Mouse (Mus musculus) olfactory bulb, adult 2 months (tissue): ENCODE results near the gene Lmtk2. TPM values are rescaled to one million over a fixed set of nuclear protein-coding genes. Genes with fewer than 3 reads are reported as not detected.

Source experiments
- H3K27ac ChIP-seq: fragments of 200-500 bp; 2 replicates; pipeline ENCODE4 v1.5.1; 2012; ENCODE audit warnings: low read depth, low read length; ENCODE audit not compliant: insufficient read depth
- H3K4me1 ChIP-seq: fragments of 200-500 bp; 2 replicates; pipeline ENCODE4 v1.6.1; 2012; ENCODE audit warnings: low read length; ENCODE audit not compliant: control insufficient read depth, insufficient read depth
- H3K4me3 ChIP-seq: fragments of 200-500 bp; 2 replicates; pipeline ENCODE4 v1.5.1; 2012; ENCODE audit warnings: mild to moderate bottlenecking, low read depth, low read length, moderate library complexity; ENCODE audit not compliant: insufficient read depth
- CTCF ChIP-seq: fragments of 200-500 bp; IDR thresholded peaks from 2 replicates; pipeline ENCODE4 v1.5.1; 2012; ENCODE audit warnings: low read depth, mild to moderate bottlenecking, low read length, moderate library complexity; ENCODE audit not compliant: insufficient read depth
- POLR2A ChIP-seq: fragments of 200-500 bp; IDR thresholded peaks from 2 replicates; pipeline ENCODE4 v1.6.1; 2012; ENCODE audit warnings: mild to moderate bottlenecking, low read depth, low read length, moderate library complexity; ENCODE audit not compliant: insufficient read depth
- WGBS: fragments of 180-500 bp; shearing (Covaris S2); methylation state at CpG from one replicate; pipeline ENCODE4 v1.1.7; 2018; 5-methylcytosine and 5-hydroxymethylcytosine counted together
- polyA plus RNA-seq: library from polyadenylated mRNA; stranded (reverse); fragments of >200 nt; gene quantifications from 2 replicates; pipeline ENCODE4 v1.2.4, GENCODE M21; 2012; ENCODE audit warnings: low replicate concordance; ENCODE audit not compliant: missing spikeins, insufficient read depth, insufficient read length

Gene Lmtk2
- polyA plus RNA-seq, 1 experiment: not detected

DNA sequence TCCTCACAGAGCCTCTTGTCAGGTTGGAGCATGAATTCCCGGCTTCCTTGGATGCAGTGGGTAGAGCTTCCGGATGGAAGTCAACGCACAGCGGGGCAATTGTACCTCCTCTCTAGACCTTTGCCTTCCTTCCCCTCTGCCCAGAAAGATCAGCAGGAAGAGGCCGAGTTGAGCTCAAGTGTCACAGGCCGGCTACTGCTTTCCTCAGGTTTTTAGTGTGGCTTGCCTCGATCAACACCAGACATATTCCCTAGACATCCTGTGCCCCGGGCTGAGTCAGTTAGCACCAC is 1.7 kb upstream of the Lmtk2 start:
- Histone ChIP-seq H3K4me3 (no peak overlapping the region), H3K4me1 (peaks cover 8% of the 10 kb centered on the region; the same call in 1 of the 2 replicates), H3K27ac (no peak overlapping the region)
- no peak for TF ChIP-seq POLR2A
- no peak for TF ChIP-seq CTCF
- 37% methylated on average over 8 of the region's 8 CpGs for WGBS

DNA sequence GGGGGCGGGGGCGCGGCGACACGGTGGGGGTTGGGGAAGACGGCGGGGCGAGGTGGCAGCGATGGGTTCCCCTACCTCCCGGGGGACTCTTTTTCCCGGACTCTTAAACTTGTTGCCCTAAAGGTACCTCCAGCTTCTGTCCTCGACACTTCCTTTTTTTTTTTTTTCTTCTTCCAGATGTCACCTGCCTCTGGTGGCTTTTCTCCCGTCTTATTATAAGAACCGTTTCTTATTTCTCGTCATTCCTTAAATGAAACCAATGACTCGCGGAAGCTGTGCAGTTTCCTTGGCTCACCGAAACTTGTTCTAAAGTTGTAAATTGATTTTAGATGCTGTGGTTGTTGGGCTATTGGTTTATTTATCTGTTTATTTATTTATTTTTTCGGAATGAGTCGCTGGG is 712 bp downstream of the Lmtk2 start:
- H3K4me1 ChIP-seq: peaks cover 10% of the 10 kb centered on the region; the same call in 1 of the 2 replicates
- under 1% methylated on average over 19 of the region's 20 CpGs for WGBS
- H3K4me3 ChIP-seq: peak overlapping the region; percentile 63
- no peak overlapping the region for H3K27ac ChIP-seq
- TF ChIP-seq CTCF: no peak
- no peak for TF ChIP-seq POLR2A

DNA sequence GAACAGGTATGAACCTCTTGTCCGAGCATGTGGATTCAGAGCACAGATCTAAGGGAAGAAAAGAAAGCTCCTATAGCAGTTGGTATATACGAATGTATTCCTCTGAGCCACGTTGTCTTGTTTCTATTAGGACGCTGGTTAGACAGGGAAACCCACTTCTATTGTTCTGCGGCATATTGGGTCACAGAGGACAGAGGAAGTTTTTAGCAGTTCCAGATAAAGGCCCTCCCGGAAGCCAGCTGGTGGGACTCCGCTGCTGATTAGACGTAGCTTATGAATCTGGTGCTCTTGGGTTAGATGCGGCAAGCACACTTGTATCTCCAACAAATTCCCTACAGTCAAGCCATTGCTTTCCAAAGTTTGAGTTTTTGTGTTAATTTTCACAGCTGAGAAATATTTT is 4.8 kb downstream of the Lmtk2 start:
- Histone ChIP-seq H3K4me1 (peaks cover 8% of the 10 kb centered on the region; the same call in 1 of the 2 replicates), H3K4me3 (no peak overlapping the region), H3K27ac (no peak overlapping the region)
- WGBS: 67% methylated on average over 9 of the region's 9 CpGs
- TF ChIP-seq POLR2A (no peak), CTCF (no peak)

DNA sequence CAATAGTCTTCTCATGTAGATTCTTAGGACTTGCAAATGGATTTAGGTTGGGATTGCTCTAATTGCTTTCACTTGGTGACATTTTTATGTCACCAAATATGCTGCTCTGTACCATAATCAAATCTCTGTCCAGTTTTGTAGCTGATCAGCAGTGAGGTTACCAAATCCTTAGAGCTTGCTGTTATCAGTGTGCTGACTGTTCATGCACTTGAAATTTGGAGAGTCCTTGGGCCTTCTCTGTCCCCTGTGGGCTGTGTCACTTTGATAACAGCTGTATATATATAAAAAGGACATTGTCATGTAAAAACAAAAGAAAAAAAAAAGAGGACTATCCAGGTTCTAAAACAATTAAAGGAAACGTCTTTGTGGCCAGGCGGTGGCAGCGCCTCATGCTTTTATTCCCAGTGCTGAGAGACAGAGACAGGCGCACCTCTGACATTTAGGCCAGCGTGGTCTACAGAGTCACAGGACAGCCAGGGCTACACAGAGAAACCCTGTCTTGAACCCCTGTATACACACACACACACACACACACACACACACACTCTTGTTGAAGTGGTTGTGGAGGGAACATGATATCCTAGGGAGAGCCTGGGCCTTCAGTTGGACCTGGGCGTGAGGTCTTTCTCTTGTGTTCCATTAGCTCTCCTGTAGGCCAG is 5.4 kb downstream of the Lmtk2 start:
- H3K4me1 ChIP-seq: peaks cover 8% of the 10 kb centered on the region; the same call in 1 of the 2 replicates
- H3K27ac ChIP-seq: no peak overlapping the region
- no peak overlapping the region for H3K4me3 ChIP-seq
- TF ChIP-seq CTCF (no peak), POLR2A (no peak)
- 75% methylated on average over 6 of the region's 6 CpGs for WGBS

DNA sequence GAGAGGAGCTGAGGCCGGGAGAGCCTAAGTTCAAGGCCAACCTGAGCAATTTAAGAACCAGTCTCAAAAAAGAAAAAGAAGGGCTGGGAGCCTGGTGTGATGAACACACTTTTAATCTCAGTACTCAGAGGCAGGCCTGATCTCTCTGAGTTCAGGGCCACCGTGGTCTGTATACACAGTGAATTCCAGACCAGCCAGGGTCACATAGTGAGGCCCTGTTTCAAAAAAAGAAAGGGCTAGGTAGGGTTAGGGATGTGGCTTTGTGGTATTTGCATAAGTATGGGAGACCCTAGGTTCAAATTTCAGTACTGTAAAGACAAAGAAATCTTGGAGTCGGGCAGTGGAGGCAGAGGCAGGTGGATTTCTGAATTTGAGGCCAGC is 5.9 kb downstream of the Lmtk2 start:
- 89% methylated on average over 3 of the region's 3 CpGs for WGBS
- H3K4me3 ChIP-seq: no peak overlapping the region
- H3K4me1 ChIP-seq: peaks cover 12% of the 10 kb centered on the region; the same call in 1 of the 2 replicates
- no peak overlapping the region for H3K27ac ChIP-seq
- TF ChIP-seq POLR2A: no peak
- TF ChIP-seq CTCF: no peak

- WGBS: 89% methylated on average over 8 of the region's 8 CpGs
- Histone ChIP-seq H3K4me3 (no peak overlapping the region), H3K4me1 (peaks cover 15% of the 10 kb centered on the region), H3K27ac (no peak overlapping the region)
- TF ChIP-seq POLR2A (no peak), CTCF (no peak)
Observed at GRCm38 (mm10) chr5:144109201-144109600, 9.0 kb downstream of the Lmtk2 start.

- Histone ChIP-seq H3K4me3 (no peak overlapping the region), H3K4me1 (peaks cover 20% of the 10 kb centered on the region), H3K27ac (no peak overlapping the region)
- WGBS: 47% methylated on average over 9 of the region's 11 CpGs
- TF ChIP-seq POLR2A (no peak), CTCF (no peak)
Observed at GRCm38 (mm10) chr5:144112574-144113438, 12.6 kb downstream of the Lmtk2 start.

DNA sequence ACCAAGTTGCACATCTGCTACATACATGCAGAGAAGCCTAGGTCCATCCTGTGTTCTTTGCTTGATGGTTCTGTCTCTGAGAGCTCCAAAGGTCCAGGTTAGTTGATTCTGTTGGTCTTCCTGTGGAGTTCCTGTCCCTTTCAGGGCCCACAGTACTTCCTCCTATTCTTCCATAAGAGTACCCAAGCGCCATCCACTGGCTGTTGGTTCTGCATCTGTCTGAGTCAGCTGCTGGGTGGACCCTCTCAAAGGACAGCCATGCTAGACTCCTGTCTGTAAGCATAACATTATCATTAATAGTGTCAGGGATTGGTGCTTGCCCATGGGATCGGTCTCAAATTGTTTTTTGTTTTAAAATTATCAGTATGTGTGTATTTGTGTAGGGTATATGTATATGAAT is 13.8 kb downstream of the Lmtk2 start:
- Histone ChIP-seq H3K4me3 (no peak overlapping the region), H3K27ac (peak overlapping the region; percentile 13; the same call in 1 of the 2 replicates), H3K4me1 (peaks cover 19% of the 10 kb centered on the region)
- TF ChIP-seq CTCF: no peak
- WGBS: 91% methylated on average over 2 of the region's 2 CpGs

GRCm38 (mm10) chr5:144114970-144115627 is 14.9 kb downstream of the Lmtk2 start:
- H3K4me1 ChIP-seq: peaks cover 22% of the 10 kb centered on the region
- 32% methylated on average over 5 of the region's 5 CpGs for WGBS
- H3K27ac ChIP-seq: peak overlapping the region; percentile 52; the same call in 1 of the 2 replicates
- TF ChIP-seq POLR2A: no peak
- no peak for TF ChIP-seq CTCF
- H3K4me3 ChIP-seq: no peak overlapping the region
